Mouse (Mus musculus): ENCODE results near the gene Ntf5. TPM values are rescaled to one million over a fixed set of nuclear protein-coding genes. Genes with fewer than 3 reads are reported as not detected.

Ntf5 gene
- 2.4 and 3.6 TPM in 2 replicates for total RNA-seq (2012; rRNA removed)

DNA sequence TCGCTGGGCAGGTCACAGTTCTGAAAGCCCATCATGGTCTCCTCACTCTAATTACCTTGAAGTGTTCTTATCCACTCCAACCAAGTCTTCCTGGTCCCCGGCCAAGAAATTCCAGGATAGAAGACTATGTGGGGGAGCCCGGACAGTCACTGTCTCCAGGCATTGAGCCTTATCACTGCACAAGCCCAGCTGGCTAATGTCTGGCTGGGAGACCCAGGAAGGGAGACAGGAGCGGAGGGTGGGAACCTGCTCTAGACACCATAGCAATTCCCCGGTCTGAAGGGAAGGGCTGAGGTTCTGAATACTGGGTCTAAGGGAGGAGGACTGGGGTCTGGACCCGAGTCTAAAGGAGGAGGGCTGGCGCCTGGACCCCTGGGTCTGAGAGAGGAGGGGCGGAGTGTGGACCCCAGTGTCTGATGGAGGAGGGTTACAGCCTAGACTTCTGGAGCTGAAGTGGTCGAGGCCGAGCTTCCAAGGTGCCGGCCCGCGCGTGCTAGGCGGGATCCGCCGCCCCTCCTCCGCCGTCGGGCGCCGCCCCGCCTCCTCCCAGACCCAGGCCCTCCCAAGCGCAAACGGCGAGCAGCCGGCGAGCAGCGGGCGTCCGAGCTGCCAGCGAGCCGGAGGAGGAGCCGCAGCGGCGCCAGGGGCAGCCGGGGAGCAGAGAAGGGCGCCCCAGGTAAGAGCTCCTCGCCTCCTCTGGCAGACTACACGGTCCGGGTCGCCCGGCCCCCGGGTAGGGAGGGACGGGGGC lies at the start of gene Ntf5:
TSS of gene Ntf5 (plus strand) at position 583 of the 751 bp plus-strand sequence.
- H3K9ac ChIP-seq (ENCODE audit: insufficient read depth, low read depth, low read length, poor library complexity, severe bottlenecking) = peak within 1 kb of the TSS; percentile 74
- peak within 1 kb of the TSS; percentile 22; the same call in 1 of the 2 replicates for H3K27ac ChIP-seq (ENCODE audit: insufficient read depth, low read depth, low read length, poor library complexity, severe bottlenecking)
- TF ChIP-seq HCFC1 (IDR thresholded peaks at IDR 0.05; ENCODE audit: borderline replicate concordance, insufficient read depth, low read length) (no peak), ZC3H11A (IDR thresholded peaks at IDR 0.05; ENCODE audit: borderline replicate concordance, low read depth, low read length) (no peak), ZNF384 (IDR thresholded peaks at IDR 0.05; ENCODE audit: low read depth, low read length) (no peak), CHD2 (IDR thresholded peaks at IDR 0.05; ENCODE audit: low read depth, low read length) (no peak), MAFK (IDR thresholded peaks at IDR 0.05; ENCODE audit: insufficient read depth, low read depth, low read length) (no peak)
- H3K36me3 ChIP-seq (ENCODE audit: control insufficient read depth, insufficient read depth, low read length, poor library complexity, severe bottlenecking) = no peaks in the 10 kb centered on the region
- H3K4me1 ChIP-seq (ENCODE audit: control insufficient read depth in 2 of 2, insufficient read depth in 2 of 2, low read length in 2 of 2, poor library complexity in 1 of 2) = peaks cover 2 to 19% of the 10 kb centered on the region in 2 experiments; a peak in 2 of 4 replicates
- no peaks in the 10 kb centered on the region for H3K9me3 ChIP-seq (ENCODE audit: control insufficient read depth, insufficient read depth, low read depth, low read length)
- H3K4me3 ChIP-seq (ENCODE audit: insufficient read depth in 1 of 2, low read depth in 1 of 2, low read length in 2 of 2, poor library complexity in 1 of 2, severe bottlenecking in 1 of 2) = peak within 1 kb of the TSS; percentile 61 to 74
- in situ Hi-C loops (cut with MboI; ENCODE audit: low sequenced_read_pairs in 2 of 2, unreplicated experiment in 2 of 2) = no loop called here
- no peak for DNase-seq (ENCODE audit: low read depth, low spot score)

DNA sequence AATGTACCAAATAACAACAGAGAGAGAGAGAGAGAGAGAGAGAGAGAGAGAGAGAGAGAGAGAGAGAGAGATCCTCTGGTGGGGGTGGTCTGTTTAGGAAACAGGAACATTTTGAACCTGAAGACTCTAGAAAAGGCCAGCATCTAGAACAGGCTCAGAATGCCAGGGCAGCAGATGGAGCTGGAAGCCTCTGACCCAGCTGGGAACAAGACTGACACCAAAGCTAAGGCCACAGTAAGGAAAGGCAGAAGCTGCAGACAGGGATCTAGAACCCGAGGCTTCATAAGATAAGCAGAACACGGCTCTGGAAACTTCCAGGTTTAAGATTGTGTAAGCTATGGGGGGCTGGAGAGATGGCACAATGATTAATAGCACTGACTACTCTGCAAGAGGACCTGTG lies 49.5 kb upstream of the Ntf5 start:
- TF ChIP-seq ZC3H11A (IDR thresholded peaks at IDR 0.05; ENCODE audit: borderline replicate concordance, low read depth, low read length) = no peak
- no peak for TF ChIP-seq MAFK (IDR thresholded peaks at IDR 0.05; ENCODE audit: insufficient read depth, low read depth, low read length)
- no peak for TF ChIP-seq HCFC1 (IDR thresholded peaks at IDR 0.05; ENCODE audit: borderline replicate concordance, insufficient read depth, low read length)
- no peak for TF ChIP-seq CHD2 (IDR thresholded peaks at IDR 0.05; ENCODE audit: low read depth, low read length)
- no peak for TF ChIP-seq ZNF384 (IDR thresholded peaks at IDR 0.05; ENCODE audit: low read depth, low read length)
- in situ Hi-C loops (cut with MboI; ENCODE audit: low sequenced_read_pairs in 2 of 2, unreplicated experiment in 2 of 2) = no loop called here
- Histone ChIP-seq H3K9me3 (ENCODE audit: control insufficient read depth, insufficient read depth, low read depth, low read length) (no peaks in the 10 kb centered on the region), H3K9ac (ENCODE audit: insufficient read depth, low read depth, low read length, poor library complexity, severe bottlenecking) (no peak overlapping the region), H3K36me3 (ENCODE audit: control insufficient read depth, insufficient read depth, low read length, poor library complexity, severe bottlenecking) (no peaks in the 10 kb centered on the region; the same call in 1 of the 2 replicates), H3K4me1 (ENCODE audit: control insufficient read depth in 2 of 2, insufficient read depth in 2 of 2, low read length in 2 of 2, poor library complexity in 1 of 2) (peaks cover 3 to 13% of the 10 kb centered on the region in 2 experiments; a peak in 3 of 4 replicates), H3K27ac (ENCODE audit: insufficient read depth, low read depth, low read length, poor library complexity, severe bottlenecking) (no peak overlapping the region), H3K4me3 (ENCODE audit: insufficient read depth in 1 of 2, low read depth in 1 of 2, low read length in 2 of 2, poor library complexity in 1 of 2, severe bottlenecking in 1 of 2) (no peak overlapping the region)
- DNase-seq (ENCODE audit: low read depth, low spot score) = no peak

DNA sequence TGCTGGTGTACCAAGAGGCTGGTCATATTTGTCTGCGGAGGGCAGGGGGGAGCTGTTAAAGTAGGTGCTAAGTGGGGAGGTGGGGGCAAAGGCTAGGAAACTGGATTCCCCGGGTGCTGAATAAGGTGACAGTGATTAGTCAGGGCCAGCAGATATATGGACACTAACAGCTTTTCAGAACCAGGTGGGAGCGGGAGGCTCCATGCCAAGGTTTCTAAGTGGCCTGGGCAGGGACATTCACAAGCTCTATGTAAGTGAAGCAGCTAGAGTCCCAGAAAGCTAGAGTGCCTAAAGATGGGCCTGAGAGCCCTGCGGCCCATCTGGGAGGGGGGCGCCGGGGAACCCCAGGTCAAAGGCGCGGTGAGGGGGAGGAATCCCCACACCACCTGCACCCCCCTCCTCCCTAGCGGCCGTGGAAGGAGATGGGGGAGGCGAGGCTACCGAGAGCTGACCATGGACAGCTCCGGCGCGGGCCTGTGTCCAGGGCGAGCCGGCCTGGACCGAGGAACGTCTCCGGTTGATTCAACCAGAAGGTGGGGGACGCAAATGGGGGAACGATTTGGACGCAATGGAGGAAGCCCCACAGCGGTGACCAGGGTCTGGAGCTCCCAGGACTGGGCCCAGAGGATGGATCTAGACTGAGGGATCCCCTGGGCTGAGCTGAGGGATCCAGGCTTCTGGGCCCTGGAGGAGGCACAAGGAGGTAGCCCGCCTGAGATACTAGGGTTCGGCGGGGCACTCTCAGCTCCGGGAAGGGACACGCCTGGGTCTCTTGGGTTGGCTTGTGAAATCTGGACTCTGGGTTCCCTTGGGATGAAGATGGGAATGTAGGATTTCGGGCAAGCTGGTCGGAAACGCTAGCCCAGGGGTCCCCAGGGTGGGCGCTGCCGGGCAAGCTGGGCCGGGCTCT lies 47.5 kb upstream of the Ntf5 start:
- Histone ChIP-seq H3K9me3 (ENCODE audit: control insufficient read depth, insufficient read depth, low read depth, low read length) (no peaks in the 10 kb centered on the region), H3K9ac (ENCODE audit: insufficient read depth, low read depth, low read length, poor library complexity, severe bottlenecking) (peak overlapping the region; percentile 51; the same call in 1 of the 2 replicates), H3K4me3 (ENCODE audit: insufficient read depth in 1 of 2, low read depth in 1 of 2, low read length in 2 of 2, poor library complexity in 1 of 2, severe bottlenecking in 1 of 2) (peak overlapping the region; percentile 73 to 81), H3K4me1 (ENCODE audit: control insufficient read depth in 2 of 2, insufficient read depth in 2 of 2, low read length in 2 of 2, poor library complexity in 1 of 2) (peaks cover 2 to 15% of the 10 kb centered on the region in 2 experiments; a peak in 3 of 4 replicates), H3K27ac (ENCODE audit: insufficient read depth, low read depth, low read length, poor library complexity, severe bottlenecking) (no peak overlapping the region), H3K36me3 (ENCODE audit: control insufficient read depth, insufficient read depth, low read length, poor library complexity, severe bottlenecking) (no peaks in the 10 kb centered on the region; the same call in 1 of the 2 replicates)
- in situ Hi-C loops (cut with MboI; ENCODE audit: low sequenced_read_pairs in 2 of 2, unreplicated experiment in 2 of 2) = no loop called here
- TF ChIP-seq ZNF384 (IDR thresholded peaks at IDR 0.05; ENCODE audit: low read depth, low read length) = no peak
- no peak; the same call in 1 of the 2 replicates for TF ChIP-seq HCFC1 (IDR thresholded peaks at IDR 0.05; ENCODE audit: borderline replicate concordance, insufficient read depth, low read length)
- no peak for TF ChIP-seq MAFK (IDR thresholded peaks at IDR 0.05; ENCODE audit: insufficient read depth, low read depth, low read length)
- TF ChIP-seq ZC3H11A (IDR thresholded peaks at IDR 0.05; ENCODE audit: borderline replicate concordance, low read depth, low read length) = no peak
- TF ChIP-seq CHD2 (IDR thresholded peaks at IDR 0.05; ENCODE audit: low read depth, low read length) = no peak
- DNase-seq (ENCODE audit: low read depth, low spot score) = no peak

DNA sequence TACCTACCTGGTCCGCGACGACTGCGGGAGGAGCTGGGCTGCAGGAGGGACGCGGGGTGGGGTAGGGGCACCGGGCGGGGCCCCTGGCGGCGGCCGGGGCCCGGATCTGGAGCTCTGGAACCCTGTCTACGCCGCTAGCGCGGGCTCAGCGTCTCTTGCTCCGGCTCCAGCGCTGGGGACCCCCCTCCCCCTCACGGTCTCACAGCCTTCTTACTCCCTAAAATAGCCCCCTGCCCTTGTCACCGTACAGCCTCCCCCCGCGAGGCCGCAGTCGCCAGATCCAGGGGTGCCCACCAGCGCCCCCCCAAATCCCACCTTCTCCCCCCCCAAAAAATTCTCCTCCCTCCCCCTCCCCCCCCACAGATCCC lies 46.9 kb upstream of the Ntf5 start, which contains the start of gene Ppfia3:
TSS of gene Ppfia3 (minus strand) at position 368 of the 368 bp plus-strand sequence.
- TF ChIP-seq ZC3H11A (IDR thresholded peaks at IDR 0.05; ENCODE audit: borderline replicate concordance, low read depth, low read length) (no peak), ZNF384 (IDR thresholded peaks at IDR 0.05; ENCODE audit: low read depth, low read length) (no peak), MAFK (IDR thresholded peaks at IDR 0.05; ENCODE audit: insufficient read depth, low read depth, low read length) (no peak), CHD2 (IDR thresholded peaks at IDR 0.05; ENCODE audit: low read depth, low read length) (no peak), HCFC1 (IDR thresholded peaks at IDR 0.05; ENCODE audit: borderline replicate concordance, insufficient read depth, low read length) (no peak)
- Histone ChIP-seq H3K4me3 (ENCODE audit: insufficient read depth in 1 of 2, low read depth in 1 of 2, low read length in 2 of 2, poor library complexity in 1 of 2, severe bottlenecking in 1 of 2) (peak within 1 kb of the TSS; percentile 73 to 81), H3K36me3 (ENCODE audit: control insufficient read depth, insufficient read depth, low read length, poor library complexity, severe bottlenecking) (peaks cover 2% of the 10 kb centered on the region; the same call in 1 of the 2 replicates), H3K27ac (ENCODE audit: insufficient read depth, low read depth, low read length, poor library complexity, severe bottlenecking) (peak within 1 kb of the TSS; percentile 33; the same call in 1 of the 2 replicates), H3K4me1 (ENCODE audit: control insufficient read depth in 2 of 2, insufficient read depth in 2 of 2, low read length in 2 of 2, poor library complexity in 1 of 2) (peaks cover 2 to 18% of the 10 kb centered on the region in 2 experiments; a peak in 3 of 4 replicates), H3K9ac (ENCODE audit: insufficient read depth, low read depth, low read length, poor library complexity, severe bottlenecking) (peak within 1 kb of the TSS; percentile 83), H3K9me3 (ENCODE audit: control insufficient read depth, insufficient read depth, low read depth, low read length) (no peaks in the 10 kb centered on the region)
- DNase-seq (ENCODE audit: low read depth, low spot score) = no peak
- in situ Hi-C loops (cut with MboI; ENCODE audit: low sequenced_read_pairs in 2 of 2, unreplicated experiment in 2 of 2) = no loop called here
